Mouse (Mus musculus): ENCODE results near the gene Slc12a7. TPM values are rescaled to one million over a fixed set of nuclear protein-coding genes. Genes with fewer than 3 reads are reported as not detected.

Slc12a7 gene
- total RNA-seq, 2 experiments from 2014 or later = 33.1 to 38.4 TPM

Other genes starting within 250 kb of the Slc12a7 start
- gene Slc6a3, start 196.3 kb upstream of the Slc12a7 start, total RNA-seq (2021) = under 1 TPM in 1 of 2 experiments, not detected in 1; 0.10 TPM
- gene Clptm1l, start 129.1 kb upstream of the Slc12a7 start, total RNA-seq (2021) = 100 to 1,000 TPM; 131 to 160 TPM
- 1 to 10 TPM; 3.7 to 5.9 TPM for gene Tert, start 106.2 kb upstream of the Slc12a7 start, total RNA-seq (2021)
- gene Slc6a18, start 55.1 kb upstream of the Slc12a7 start, total RNA-seq (2021) = under 1 TPM in 1 of 2 experiments, not detected in 1; 0.07 TPM
- gene Slc6a19, start 28.2 kb upstream of the Slc12a7 start, total RNA-seq (2021) = under 1 TPM; 0.35 to 0.36 TPM
- 1 to 10 TPM; 1.4 to 1.8 TPM for gene Nkd2, start 114.5 kb downstream of the Slc12a7 start, total RNA-seq (2021)
- gene Trip13, start 204.7 kb downstream of the Slc12a7 start, total RNA-seq (2021) = under 1 TPM; 0.63 to 0.67 TPM
- gene Brd9, start 204.7 kb downstream of the Slc12a7 start, total RNA-seq (2021) = 10 to 100 TPM; 27.4 to 31.8 TPM
- gene Zdhhc11, start 230.8 kb downstream of the Slc12a7 start, total RNA-seq (2021) = not detected

Data from adrenal gland, adult 18-20 months (tissue).